Mouse (Mus musculus) left cerebral cortex, postnatal 14 days (tissue): ENCODE measurements around the gene Naa15. TPM values are rescaled to one million over a fixed set of nuclear protein-coding genes. Genes with fewer than 3 reads are reported as not detected.

Experiments used
- DNase-seq, 2 experiments: peaks; one replicate each; pipeline ENCODE4 v3.0.0; 2021 to 2022; ENCODE audit warnings: low spot score in 2 of 2, mixed read lengths in 1 of 2
- intact Hi-C: fragments of 180-260 bp; cut with DNase I; formaldehyde crosslinking; loops from one replicate; pipeline ENCODE4 v1.15.1; 2025
- long read RNA-seq, 2 experiments: library from polyadenylated mRNA; stranded (forward); transcript quantifications; one replicate each; pipeline ENCODE4 v2.0.0; 2021
- total RNA-seq, 2 experiments: library from RNA; stranded (reverse); gene quantifications; 2 replicates each; pipeline ENCODE4 v1.2.3; 2021

Gene Naa15
- total RNA-seq: 10 to 100 TPM; 39.8 to 46.5 TPM
- long read RNA-seq, experiment 1, full-length matches to known transcripts: 19 of 25 reads
- long read RNA-seq, experiment 1, partial matches to known transcripts: 2 of 25 reads
- long read RNA-seq, experiment 1, other reads (novel, unspliced or antisense): 4 of 25 reads
- long read RNA-seq, experiment 2, full-length matches to known transcripts: 14 of 19 reads
- long read RNA-seq, experiment 2, partial matches to known transcripts: 1 of 19 reads
- long read RNA-seq, experiment 2, other reads (novel, unspliced or antisense): 4 of 19 reads

- intact Hi-C loops: no loop called here
- DNase-seq: peak; percentile 96 to 98
Measured at GRCm38 (mm10) chr3:51415098-51416072, at the start of gene Naa15. Gene Naa15 (plus strand): TSS chr3:51415148.

GRCm38 (mm10) chr3:51365517-51365882, 49.4 kb upstream of the Naa15 start:
- no peak for DNase-seq
- intact Hi-C loops: loop anchor here (2.0 kb wide), 1 partner anchor 77 kb away; no protein-coding TSS in a partner anchor

- intact Hi-C loops: no loop called here
- no peak for DNase-seq
Measured at GRCm38 (mm10) chr3:51366926-51367325, 48.0 kb upstream of the Naa15 start.

DNA sequence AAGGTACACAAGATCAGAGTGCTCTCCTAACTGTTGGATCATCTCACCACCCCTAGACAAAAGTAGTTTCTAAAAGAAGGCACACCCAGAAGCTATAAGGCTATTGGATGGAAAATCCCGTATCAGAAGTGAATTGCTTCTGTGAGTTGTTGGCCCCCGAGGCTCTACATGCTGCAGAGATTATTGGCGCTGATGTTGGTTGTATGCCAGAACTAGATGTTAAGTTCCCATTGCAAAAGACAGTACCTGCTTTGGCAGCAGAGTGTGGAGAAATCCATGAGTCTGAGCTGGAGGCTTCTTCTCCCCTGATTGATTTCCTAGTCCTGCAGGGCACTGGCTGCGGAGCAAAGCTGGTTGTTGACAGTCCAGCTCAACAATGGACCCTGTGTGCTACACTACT, 46.9 kb upstream of the Naa15 start:
- intact Hi-C loops: no loop called here
- DNase-seq: no peak

DNA sequence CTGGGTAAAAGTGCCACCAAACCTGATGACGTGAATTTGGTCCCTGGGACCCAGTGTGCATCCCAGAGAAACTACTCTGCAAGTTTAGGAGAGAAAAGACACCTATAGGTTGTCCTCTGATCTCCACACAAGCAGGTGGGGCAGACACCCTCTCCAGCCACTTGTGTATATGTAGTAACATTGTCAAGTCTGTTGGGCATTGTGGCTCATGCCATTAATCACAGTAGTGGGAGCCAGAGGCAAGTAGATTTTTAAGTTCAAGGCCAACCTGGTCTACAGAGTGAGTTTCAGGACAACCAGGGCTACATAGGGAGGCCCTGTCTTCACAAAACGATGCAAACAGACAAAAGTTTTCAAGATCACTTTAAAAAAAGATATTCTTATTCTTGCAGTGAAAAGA, 43.1 kb upstream of the Naa15 start:
- no peak for DNase-seq
- intact Hi-C loops: loop anchor here (5.0 kb wide), 1 partner anchor 35 kb away; the partner anchor contains the start of gene Ndufc1

DNA sequence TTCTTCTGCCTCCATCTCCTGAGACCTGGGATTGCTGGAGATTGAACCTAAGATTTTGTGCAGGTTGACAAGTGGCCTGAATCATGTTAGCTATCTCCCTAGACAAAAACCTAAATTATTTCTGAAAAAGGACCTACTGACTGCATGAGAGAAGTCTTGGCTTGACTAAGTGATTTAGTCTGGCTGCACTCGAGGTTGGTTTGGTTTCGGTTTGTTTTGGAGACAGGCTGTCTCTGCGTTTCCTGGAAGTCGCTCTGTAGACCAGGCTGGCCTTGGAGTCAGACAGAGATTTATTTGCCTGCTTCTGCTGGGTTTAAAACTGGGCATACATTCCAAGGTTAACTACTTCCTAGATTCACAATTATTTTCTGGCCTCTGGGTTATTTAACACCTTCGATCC, 42.1 kb upstream of the Naa15 start:
- no peak for DNase-seq
- intact Hi-C loops: loop anchor here (5.0 kb wide), 1 partner anchor 34 kb away; the partner anchor contains the start of gene Ndufc1

DNA sequence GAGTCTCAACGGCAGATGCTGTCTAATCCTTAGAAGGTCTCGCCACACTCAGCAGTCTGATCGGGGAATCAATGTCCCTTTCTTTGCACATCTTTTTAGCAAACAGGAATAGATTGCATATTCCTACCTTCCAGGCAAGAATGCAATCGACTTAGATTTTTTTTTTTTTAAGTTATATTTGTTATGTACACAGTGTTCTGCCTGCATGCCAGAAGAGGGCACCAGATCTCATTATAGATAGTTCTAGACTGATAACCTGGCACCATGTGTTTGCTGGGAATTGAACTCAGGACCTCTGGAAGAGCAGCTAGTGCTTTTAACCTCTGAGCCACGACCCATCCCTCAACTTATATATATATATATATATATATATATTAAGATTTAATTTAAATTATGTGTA, 41.4 kb upstream of the Naa15 start:
- DNase-seq: no peak
- intact Hi-C loops: loop anchor here (5.0 kb wide), 1 partner anchor 34 kb away; the partner anchor contains the start of gene Ndufc1

GRCm38 (mm10) chr3:51375307-51376265, 39.4 kb upstream of the Naa15 start:
- intact Hi-C loops: loop anchor here (5.0 kb wide), 1 partner anchor 867 kb away; no protein-coding TSS in a partner anchor
- DNase-seq: peak; percentile 30 to 68

DNA sequence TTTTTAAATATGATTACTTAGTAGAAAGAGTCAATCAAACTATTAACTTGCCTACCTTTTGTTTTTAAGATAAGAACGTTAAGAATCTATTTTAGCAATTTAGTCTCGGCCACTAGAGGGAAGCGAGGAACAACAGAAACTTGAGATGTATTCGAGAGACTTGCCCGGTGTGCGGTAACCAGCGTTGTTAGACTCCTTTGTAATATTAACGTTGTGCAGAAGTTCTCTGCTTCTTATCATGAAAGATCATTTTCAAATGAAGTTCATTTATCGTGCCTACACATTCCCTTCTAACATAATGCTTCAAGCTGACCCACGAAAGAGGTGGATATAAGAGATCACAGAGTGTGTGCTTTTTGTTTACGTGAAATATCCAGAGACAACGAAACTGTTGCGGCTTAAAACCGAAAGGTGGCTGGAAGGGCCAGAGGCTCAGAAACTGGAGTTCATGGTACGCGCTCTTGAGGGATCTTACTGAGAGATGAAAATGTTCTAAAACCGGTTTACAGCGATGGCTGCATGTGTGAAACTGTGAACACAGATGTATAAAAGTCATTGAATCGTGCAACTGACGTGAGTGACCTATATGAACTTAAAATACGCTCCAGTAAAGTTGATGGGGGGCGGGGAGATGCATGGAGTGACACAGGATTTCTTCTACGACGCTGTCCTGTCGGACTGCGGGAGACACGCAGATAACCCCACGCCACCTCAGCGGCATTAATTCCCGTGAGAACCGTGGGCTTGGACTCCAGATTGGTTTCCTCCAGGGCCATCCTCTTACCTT, 36.9 kb upstream of the Naa15 start:
- DNase-seq: no peak
- intact Hi-C loops: loop anchor here (5.0 kb wide), 1 partner anchor 864 kb away; no protein-coding TSS in a partner anchor

- DNase-seq: no peak
- intact Hi-C loops: loop anchor here (5.0 kb wide), 1 partner anchor 864 kb away; no protein-coding TSS in a partner anchor
Measured at GRCm38 (mm10) chr3:51378665-51378946, 36.3 kb upstream of the Naa15 start.

- DNase-seq: no peak
- intact Hi-C loops: loop anchor here (5.0 kb wide), 1 partner anchor 862 kb away; no protein-coding TSS in a partner anchor
Measured at GRCm38 (mm10) chr3:51379786-51380659, 34.9 kb upstream of the Naa15 start.

- no peak for DNase-seq
- intact Hi-C loops: no loop called here
Measured at GRCm38 (mm10) chr3:51380660-51381014, 34.3 kb upstream of the Naa15 start.

DNA sequence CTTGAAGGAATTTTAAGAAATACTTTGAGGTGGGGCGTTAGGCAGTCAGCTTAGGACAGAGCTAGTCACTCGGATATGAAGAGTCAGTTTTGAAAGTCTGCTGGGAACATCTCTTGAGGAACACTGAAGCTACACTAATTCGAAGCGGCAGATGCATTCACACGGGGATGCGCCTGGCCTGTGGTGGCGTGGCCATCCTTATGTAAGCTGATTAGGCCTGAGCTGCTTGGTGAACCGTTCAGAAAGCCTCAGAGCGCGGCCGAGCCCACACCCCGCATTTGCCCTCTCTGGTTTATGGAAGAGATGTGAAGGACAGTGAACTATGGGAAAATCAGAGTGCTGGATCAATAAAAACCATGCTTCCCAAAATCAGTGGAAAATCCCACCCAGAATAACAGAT, 31.5 kb upstream of the Naa15 start:
- intact Hi-C loops: no loop called here
- no peak for DNase-seq

DNA sequence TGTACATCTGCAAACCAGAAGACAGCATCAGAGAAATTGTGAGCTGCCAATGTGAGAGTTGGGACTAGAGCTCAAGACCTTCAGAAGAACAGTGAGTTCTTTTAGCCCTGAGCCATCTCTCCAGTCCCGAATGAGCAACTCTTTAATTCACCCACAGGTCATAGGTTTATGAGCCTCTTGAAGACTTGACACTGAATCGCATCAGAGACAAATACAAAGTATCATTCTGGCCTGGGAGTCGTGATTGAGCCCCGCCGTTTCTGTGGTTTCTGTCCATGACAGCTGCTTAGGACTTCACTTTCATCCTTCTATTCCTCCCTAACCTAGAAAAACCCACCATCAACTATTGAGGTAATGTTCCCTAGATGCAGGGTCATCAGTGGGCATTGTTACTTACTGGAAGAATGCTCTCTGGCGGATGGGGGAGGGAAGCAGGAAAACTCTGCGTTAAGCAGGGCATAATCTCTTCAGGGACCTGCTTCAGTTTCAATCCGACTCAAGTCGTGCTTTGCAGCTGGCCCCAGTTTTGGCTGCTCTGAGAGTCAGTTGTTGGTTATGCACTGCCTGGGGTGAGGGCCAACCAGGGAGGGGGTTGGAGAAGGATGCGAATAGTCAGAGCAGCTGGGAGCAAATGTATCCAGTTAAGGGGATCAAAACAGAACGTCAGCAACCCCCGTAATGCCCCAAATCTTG, 28.4 kb upstream of the Naa15 start:
- intact Hi-C loops: no loop called here
- DNase-seq: no peak

DNA sequence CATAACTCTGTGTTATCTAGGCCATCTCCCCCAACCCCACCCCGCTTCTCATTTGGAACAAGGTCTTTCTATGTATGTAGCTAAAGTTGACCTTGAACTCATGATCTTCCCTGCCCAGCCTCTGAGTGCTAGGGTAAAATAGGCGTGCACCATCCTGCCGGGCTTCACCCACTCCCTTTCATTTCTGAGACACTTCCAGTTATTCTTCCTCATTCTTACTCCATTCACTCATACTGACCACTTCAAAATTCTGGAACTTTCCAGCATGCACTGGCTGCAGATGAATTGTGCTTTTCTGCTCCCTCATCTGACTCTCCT, 27.9 kb upstream of the Naa15 start:
- no peak for DNase-seq
- intact Hi-C loops: no loop called here

DNA sequence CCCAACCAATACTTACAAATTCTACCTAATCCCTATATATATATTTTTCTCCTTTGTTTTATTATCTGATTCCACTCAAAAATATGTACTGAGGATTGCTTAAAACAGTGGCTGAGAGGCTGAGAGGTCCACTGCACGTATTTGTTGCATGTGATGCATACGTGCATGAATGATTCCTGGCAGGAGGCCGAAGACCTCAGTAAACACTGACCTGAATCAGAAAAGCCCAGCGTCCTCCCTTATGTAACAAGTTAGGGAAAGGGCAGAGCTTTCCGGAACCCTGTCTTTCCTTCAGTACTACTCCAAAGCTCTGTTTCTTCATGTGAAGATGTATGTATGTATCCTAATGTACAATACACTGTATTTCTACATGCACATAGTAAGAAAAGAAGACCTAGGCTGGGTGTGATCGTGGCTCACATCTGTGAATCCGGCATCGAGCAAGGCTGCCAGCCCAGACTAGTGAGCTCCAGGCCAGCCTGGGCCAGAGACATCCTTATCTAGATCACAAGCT, 27.0 kb upstream of the Naa15 start:
- no peak for DNase-seq
- intact Hi-C loops: no loop called here

GRCm38 (mm10) chr3:51388904-51389303, 26.0 kb upstream of the Naa15 start:
- no peak for DNase-seq
- intact Hi-C loops: no loop called here
